Mouse (Mus musculus) hindlimb bud, embryonic 11.5 days (tissue): ENCODE data around the gene Kdm4a.

Source experiments
- DNase-seq: peaks from one replicate; pipeline ENCODE4 v3.0.0-alpha.2; 2012; ENCODE audit warnings: low read depth, low spot score; ENCODE audit errors: extremely low spot score

Kdm4a gene

GRCm38 (mm10) chr4:118179467-118180300 is at the start of gene Kdm4a:
Kdm4a (minus strand) TSS chr4:118180043.
- DNase-seq = peak; percentile 99

GRCm38 (mm10) chr4:118229035-118229770 is 49.4 kb upstream of the Kdm4a start:
- no peak for DNase-seq

GRCm38 (mm10) chr4:118227398-118227797 is 47.6 kb upstream of the Kdm4a start:
- DNase-seq = no peak

GRCm38 (mm10) chr4:118221261-118221660 is 41.4 kb upstream of the Kdm4a start:
- DNase-seq = no peak

GRCm38 (mm10) chr4:118220756-118221155 is 40.9 kb upstream of the Kdm4a start:
- no peak for DNase-seq

- no peak for DNase-seq
These were observed 39.6 kb upstream of the Kdm4a start for GRCm38 (mm10) chr4:118219487-118219886.

- DNase-seq = no peak
These were observed 38.7 kb upstream of the Kdm4a start for GRCm38 (mm10) chr4:118218521-118218920.

GRCm38 (mm10) chr4:118216726-118217595 is 37.1 kb upstream of the Kdm4a start:
- DNase-seq = peak; percentile 12

GRCm38 (mm10) chr4:118214891-118215290 is 35.0 kb upstream of the Kdm4a start:
- DNase-seq = no peak

- no peak for DNase-seq
These were observed 27.2 kb upstream of the Kdm4a start for GRCm38 (mm10) chr4:118206918-118207640.

GRCm38 (mm10) chr4:118205906-118206305 is 26.1 kb upstream of the Kdm4a start:
- no peak for DNase-seq

- no peak for DNase-seq
These were observed 19.2 kb upstream of the Kdm4a start for GRCm38 (mm10) chr4:118199093-118199492.

GRCm38 (mm10) chr4:118198606-118199005 is 18.8 kb upstream of the Kdm4a start:
- DNase-seq = no peak

- no peak for DNase-seq
These were observed 16.3 kb upstream of the Kdm4a start for GRCm38 (mm10) chr4:118196185-118196584.

GRCm38 (mm10) chr4:118180301-118181080 is 648 bp upstream of the Kdm4a start:
- DNase-seq = no peak

- DNase-seq = peak; percentile 22
These were observed 834 bp downstream of the Kdm4a start for GRCm38 (mm10) chr4:118178952-118179466.

- DNase-seq = no peak
These were observed 7.4 kb downstream of the Kdm4a start for GRCm38 (mm10) chr4:118172461-118172860.

- no peak for DNase-seq
These were observed 8.8 kb downstream of the Kdm4a start for GRCm38 (mm10) chr4:118171006-118171405.

GRCm38 (mm10) chr4:118162123-118162522 is 17.7 kb downstream of the Kdm4a start:
- no peak for DNase-seq
